Mouse (Mus musculus) gastrocnemius, adult 18-20 months (tissue): ENCODE results near the gene Cspg5. TPM values are rescaled to one million over a fixed set of nuclear protein-coding genes. Genes with fewer than 3 reads are reported as not detected.

Experiments
- DNase-seq: peaks from one replicate; pipeline ENCODE4 v3.0.0; 2021; ENCODE audit warnings: low spot score
- long read RNA-seq, 2 experiments: library from polyadenylated mRNA; stranded (forward); transcript quantifications; one replicate each; pipeline ENCODE4 v2.0.0; 2021
- total RNA-seq, 2 experiments: library from RNA; stranded (reverse); gene quantifications; 2 replicates each; pipeline ENCODE4 v1.2.3; 2021

Cspg5 gene
- under 1 TPM; 0.23 to 0.24 TPM for total RNA-seq
- long read RNA-seq, experiment 1, result 0 reads
- long read RNA-seq, experiment 2, result 0 reads

- DNase-seq, result no peak
Observed at GRCm38 (mm10) chr9:110243221-110243833, at the start of gene Cspg5. TSS of gene Cspg5 (plus strand) at chr9:110243783.

GRCm38 (mm10) chr9:110199870-110200269, 43.7 kb upstream of the Cspg5 start:
- no peak for DNase-seq

GRCm38 (mm10) chr9:110205526-110206404, 37.8 kb upstream of the Cspg5 start:
- DNase-seq, result no peak

GRCm38 (mm10) chr9:110206437-110206836, 37.1 kb upstream of the Cspg5 start:
- DNase-seq, result no peak

GRCm38 (mm10) chr9:110208265-110208664, 35.3 kb upstream of the Cspg5 start:
- no peak for DNase-seq

- DNase-seq, result no peak
Observed at GRCm38 (mm10) chr9:110208967-110209366, 34.6 kb upstream of the Cspg5 start.

- no peak for DNase-seq
Observed at GRCm38 (mm10) chr9:110224273-110224672, 19.3 kb upstream of the Cspg5 start.

GRCm38 (mm10) chr9:110226191-110226590, 17.4 kb upstream of the Cspg5 start:
- no peak for DNase-seq

- DNase-seq, result no peak
Observed at GRCm38 (mm10) chr9:110228671-110229070, 14.9 kb upstream of the Cspg5 start.

GRCm38 (mm10) chr9:110229112-110229511, 14.5 kb upstream of the Cspg5 start:
- no peak for DNase-seq

GRCm38 (mm10) chr9:110229566-110230248, 13.9 kb upstream of the Cspg5 start:
- no peak for DNase-seq

- DNase-seq, result no peak
Observed at GRCm38 (mm10) chr9:110230395-110231071, 13.1 kb upstream of the Cspg5 start.

- no peak for DNase-seq
Observed at GRCm38 (mm10) chr9:110234962-110235361, 8.6 kb upstream of the Cspg5 start.

- no peak for DNase-seq
Observed at GRCm38 (mm10) chr9:110244567-110244888, 945 bp downstream of the Cspg5 start.

- DNase-seq, result no peak
Observed at GRCm38 (mm10) chr9:110244889-110245589, 1.5 kb downstream of the Cspg5 start.

- no peak for DNase-seq
Observed at GRCm38 (mm10) chr9:110245590-110246320, 2.2 kb downstream of the Cspg5 start.

GRCm38 (mm10) chr9:110246321-110246640, 2.7 kb downstream of the Cspg5 start:
- DNase-seq, result no peak

GRCm38 (mm10) chr9:110247049-110247448, 3.5 kb downstream of the Cspg5 start:
- DNase-seq, result no peak

GRCm38 (mm10) chr9:110248861-110249260, 5.3 kb downstream of the Cspg5 start:
- DNase-seq, result no peak

GRCm38 (mm10) chr9:110249823-110250543, 6.4 kb downstream of the Cspg5 start:
- no peak for DNase-seq
